Mouse (Mus musculus): ENCODE measurements around the gene Skap2. TPM values are rescaled to one million over a fixed set of nuclear protein-coding genes. Genes with fewer than 3 reads are reported as not detected.
A peak's percentile ranks its signal among the peaks of the same experiment; 100 is the strongest.

Skap2 gene
- 8.6 and 10.2 TPM in 2 replicates for polyA plus RNA-seq (2016; fragmentation: Nextera tagmentation; extraction: Ambion mirVana)

- under 1% methylated on average over 51 of the region's 51 CpGs for WGBS
- peak within 1 kb of the TSS; percentile 89 for H3K27ac ChIP-seq (replicated peaks)
- peaks cover 8% of the 10 kb centered on the region; the same call in 1 of the 2 replicates for H3K4me1 ChIP-seq
- peaks cover 58% of the 10 kb centered on the region for H3K27me3 ChIP-seq (ENCODE audit: low read depth, poor library complexity, severe bottlenecking)
- peak; percentile 100 for DNase-seq (ENCODE audit: low spot score)
- H3K36me3 ChIP-seq, result no peaks in the 10 kb centered on the region
- no peaks in the 10 kb centered on the region for H3K9me3 ChIP-seq (replicated peaks)
- peak within 1 kb of the TSS; percentile 67 for H3K4me3 ChIP-seq
Observed at GRCm38 (mm10) chr6:52012409-52013244, at the start of gene Skap2. Gene Skap2, minus strand, starts transcription at chr6:52012549.

GRCm38 (mm10) chr6:52058899-52059448, 46.6 kb upstream of the Skap2 start:
- Histone ChIP-seq H3K27me3 (ENCODE audit: low read depth, poor library complexity, severe bottlenecking) (peaks cover 6% of the 10 kb centered on the region), H3K9me3 (replicated peaks) (no peaks in the 10 kb centered on the region), H3K36me3 (no peaks in the 10 kb centered on the region), H3K27ac (replicated peaks) (no peak overlapping the region), H3K4me3 (no peak overlapping the region), H3K4me1 (peaks cover 5% of the 10 kb centered on the region; the same call in 1 of the 2 replicates)
- no peak for DNase-seq (ENCODE audit: low spot score)
- WGBS, result 69% methylated on average over 10 of the region's 10 CpGs

GRCm38 (mm10) chr6:52058120-52058519, 45.8 kb upstream of the Skap2 start:
- WGBS, result 74% methylated on average over 5 of the region's 5 CpGs
- Histone ChIP-seq H3K27me3 (ENCODE audit: low read depth, poor library complexity, severe bottlenecking) (peaks cover 6% of the 10 kb centered on the region), H3K36me3 (no peaks in the 10 kb centered on the region), H3K27ac (replicated peaks) (no peak overlapping the region), H3K4me1 (peaks cover 5% of the 10 kb centered on the region; the same call in 1 of the 2 replicates), H3K4me3 (no peak overlapping the region), H3K9me3 (replicated peaks) (no peaks in the 10 kb centered on the region)
- DNase-seq (ENCODE audit: low spot score), result no peak

GRCm38 (mm10) chr6:52053567-52054561, 41.5 kb upstream of the Skap2 start:
- H3K27ac ChIP-seq (replicated peaks), result no peak overlapping the region
- H3K27me3 ChIP-seq (ENCODE audit: low read depth, poor library complexity, severe bottlenecking), result no peaks in the 10 kb centered on the region; the same call in 1 of the 2 replicates
- H3K9me3 ChIP-seq (replicated peaks), result no peaks in the 10 kb centered on the region
- 87% methylated on average over 15 of the region's 15 CpGs for WGBS
- no peak for DNase-seq (ENCODE audit: low spot score)
- no peaks in the 10 kb centered on the region for H3K4me1 ChIP-seq
- H3K4me3 ChIP-seq, result no peak overlapping the region
- H3K36me3 ChIP-seq, result no peaks in the 10 kb centered on the region

GRCm38 (mm10) chr6:52050062-52050461, 37.7 kb upstream of the Skap2 start:
- Histone ChIP-seq H3K36me3 (no peaks in the 10 kb centered on the region), H3K27ac (replicated peaks) (no peak overlapping the region), H3K4me3 (no peak overlapping the region), H3K4me1 (no peaks in the 10 kb centered on the region), H3K9me3 (replicated peaks) (no peaks in the 10 kb centered on the region), H3K27me3 (ENCODE audit: low read depth, poor library complexity, severe bottlenecking) (no peaks in the 10 kb centered on the region)
- WGBS, result 92% methylated on average over 12 of the region's 12 CpGs
- no peak for DNase-seq (ENCODE audit: low spot score)

GRCm38 (mm10) chr6:52045517-52045916, 33.2 kb upstream of the Skap2 start:
- Histone ChIP-seq H3K4me3 (no peak overlapping the region), H3K27ac (replicated peaks) (no peak overlapping the region), H3K27me3 (ENCODE audit: low read depth, poor library complexity, severe bottlenecking) (no peaks in the 10 kb centered on the region), H3K9me3 (replicated peaks) (no peaks in the 10 kb centered on the region), H3K36me3 (no peaks in the 10 kb centered on the region), H3K4me1 (no peaks in the 10 kb centered on the region)
- 48% methylated on average over 5 of the region's 5 CpGs for WGBS
- no peak for DNase-seq (ENCODE audit: low spot score)

- no peaks in the 10 kb centered on the region for H3K36me3 ChIP-seq
- WGBS, result 83% methylated on average over 4 of the region's 4 CpGs
- no peak for DNase-seq (ENCODE audit: low spot score)
- H3K4me1 ChIP-seq, result peaks cover 4% of the 10 kb centered on the region
- no peaks in the 10 kb centered on the region for H3K27me3 ChIP-seq (ENCODE audit: low read depth, poor library complexity, severe bottlenecking)
- H3K27ac ChIP-seq (replicated peaks), result no peak overlapping the region
- no peak overlapping the region for H3K4me3 ChIP-seq
- H3K9me3 ChIP-seq (replicated peaks), result no peaks in the 10 kb centered on the region
Observed at GRCm38 (mm10) chr6:52036077-52036476, 23.7 kb upstream of the Skap2 start.

GRCm38 (mm10) chr6:52031181-52031580, 18.8 kb upstream of the Skap2 start:
- no peaks in the 10 kb centered on the region for H3K9me3 ChIP-seq (replicated peaks)
- no peak overlapping the region for H3K4me3 ChIP-seq
- no peak overlapping the region for H3K27ac ChIP-seq (replicated peaks)
- no peaks in the 10 kb centered on the region for H3K27me3 ChIP-seq (ENCODE audit: low read depth, poor library complexity, severe bottlenecking)
- WGBS, result 49% methylated on average over 7 of the region's 7 CpGs
- DNase-seq (ENCODE audit: low spot score), result no peak
- H3K4me1 ChIP-seq, result peaks cover 5% of the 10 kb centered on the region
- no peaks in the 10 kb centered on the region for H3K36me3 ChIP-seq

GRCm38 (mm10) chr6:52028131-52028530, 15.8 kb upstream of the Skap2 start:
- H3K27me3 ChIP-seq (ENCODE audit: low read depth, poor library complexity, severe bottlenecking), result no peaks in the 10 kb centered on the region
- H3K9me3 ChIP-seq (replicated peaks), result no peaks in the 10 kb centered on the region
- H3K27ac ChIP-seq (replicated peaks), result no peak overlapping the region
- no peak overlapping the region for H3K4me3 ChIP-seq
- WGBS, result 89% methylated on average over 7 of the region's 7 CpGs
- no peaks in the 10 kb centered on the region for H3K36me3 ChIP-seq
- peaks cover 5% of the 10 kb centered on the region for H3K4me1 ChIP-seq
- DNase-seq (ENCODE audit: low spot score), result no peak

GRCm38 (mm10) chr6:52027181-52027580, 14.8 kb upstream of the Skap2 start:
- Histone ChIP-seq H3K27me3 (ENCODE audit: low read depth, poor library complexity, severe bottlenecking) (no peaks in the 10 kb centered on the region), H3K4me1 (peaks cover 5% of the 10 kb centered on the region), H3K9me3 (replicated peaks) (no peaks in the 10 kb centered on the region), H3K4me3 (no peak overlapping the region), H3K27ac (replicated peaks) (no peak overlapping the region), H3K36me3 (no peaks in the 10 kb centered on the region)
- DNase-seq (ENCODE audit: low spot score), result no peak
- 82% methylated on average over 4 of the region's 4 CpGs for WGBS

- Histone ChIP-seq H3K4me3 (no peak overlapping the region), H3K36me3 (no peaks in the 10 kb centered on the region), H3K27me3 (ENCODE audit: low read depth, poor library complexity, severe bottlenecking) (no peaks in the 10 kb centered on the region), H3K27ac (replicated peaks) (no peak overlapping the region), H3K4me1 (peaks cover 3% of the 10 kb centered on the region), H3K9me3 (replicated peaks) (no peaks in the 10 kb centered on the region)
- DNase-seq (ENCODE audit: low spot score), result no peak
- WGBS, result 90% methylated on average over 11 of the region's 11 CpGs
Observed at GRCm38 (mm10) chr6:52026281-52026680, 13.9 kb upstream of the Skap2 start.

GRCm38 (mm10) chr6:52024730-52025129, 12.4 kb upstream of the Skap2 start:
- Histone ChIP-seq H3K27ac (replicated peaks) (no peak overlapping the region), H3K36me3 (no peaks in the 10 kb centered on the region), H3K9me3 (replicated peaks) (no peaks in the 10 kb centered on the region; the same call in 1 of the 2 replicates), H3K4me3 (no peak overlapping the region), H3K27me3 (ENCODE audit: low read depth, poor library complexity, severe bottlenecking) (no peaks in the 10 kb centered on the region), H3K4me1 (no peaks in the 10 kb centered on the region)
- DNase-seq (ENCODE audit: low spot score), result no peak
- WGBS, result 63% methylated on average over 5 of the region's 5 CpGs
